Mouse (Mus musculus): ENCODE measurements around the gene Tll1. TPM values are rescaled to one million over a fixed set of nuclear protein-coding genes. Genes with fewer than 3 reads are reported as not detected.

Gene Tll1
- polyA plus RNA-seq, 1 experiment from 2014 or later = 1.7 TPM

- no peak overlapping the region for H3K4me3 ChIP-seq (ENCODE audit: low read depth, low read length)
- no peak overlapping the region for H3K9ac ChIP-seq (ENCODE audit: low read length)
- no peak overlapping the region for H3K27ac ChIP-seq (replicated peaks; ENCODE audit: low read depth, low read length)
- DNase-seq (ENCODE audit: low spot score) = no peak
- H3K4me1 ChIP-seq (ENCODE audit: control insufficient read depth, insufficient read depth, low read length) = no peaks in the 10 kb centered on the region
- H3K27me3 ChIP-seq (ENCODE audit: control insufficient read depth, insufficient read depth, low read length) = no peaks in the 10 kb centered on the region
- WGBS = 89% methylated on average over 2 of the region's 2 CpGs
- no peaks in the 10 kb centered on the region for H3K9me3 ChIP-seq (ENCODE audit: control insufficient read depth, low read length)
- no peak for ATAC-seq (ENCODE audit: insufficient number of reproducible peaks, low FRiP score, low TSS enrichment, low read depth)
- no peak overlapping the region for H3K4me2 ChIP-seq (ENCODE audit: low read depth, severe bottlenecking)
- H3K36me3 ChIP-seq (ENCODE audit: control insufficient read depth, insufficient read depth, low read length) = no peaks in the 10 kb centered on the region
Measured at GRCm38 (mm10) chr8:64173759-64174158, 32.3 kb downstream of the Tll1 start.

GRCm38 (mm10) chr8:64152899-64153891 is 52.9 kb downstream of the Tll1 start:
- no peak overlapping the region for H3K4me3 ChIP-seq (ENCODE audit: low read depth, low read length)
- no peak overlapping the region for H3K4me2 ChIP-seq (ENCODE audit: low read depth, severe bottlenecking)
- H3K9me3 ChIP-seq (ENCODE audit: control insufficient read depth, low read length) = no peaks in the 10 kb centered on the region
- no peaks in the 10 kb centered on the region for H3K27me3 ChIP-seq (ENCODE audit: control insufficient read depth, insufficient read depth, low read length)
- ATAC-seq (ENCODE audit: insufficient number of reproducible peaks, low FRiP score, low TSS enrichment, low read depth) (no peak), DNase-seq (ENCODE audit: low spot score) (no peak)
- no peak overlapping the region for H3K27ac ChIP-seq (replicated peaks; ENCODE audit: low read depth, low read length)
- no peak overlapping the region for H3K9ac ChIP-seq (ENCODE audit: low read length)
- 72% methylated on average over 9 of the region's 9 CpGs for WGBS
- no peaks in the 10 kb centered on the region for H3K4me1 ChIP-seq (ENCODE audit: control insufficient read depth, insufficient read depth, low read length)
- H3K36me3 ChIP-seq (ENCODE audit: control insufficient read depth, insufficient read depth, low read length) = no peaks in the 10 kb centered on the region

- 83% methylated on average over 9 of the region's 9 CpGs for WGBS
- Histone ChIP-seq H3K4me2 (ENCODE audit: low read depth, severe bottlenecking) (no peak overlapping the region), H3K36me3 (ENCODE audit: control insufficient read depth, insufficient read depth, low read length) (no peaks in the 10 kb centered on the region), H3K9ac (ENCODE audit: low read length) (no peak overlapping the region), H3K27me3 (ENCODE audit: control insufficient read depth, insufficient read depth, low read length) (no peaks in the 10 kb centered on the region), H3K27ac (replicated peaks; ENCODE audit: low read depth, low read length) (no peak overlapping the region), H3K9me3 (ENCODE audit: control insufficient read depth, low read length) (no peaks in the 10 kb centered on the region), H3K4me3 (ENCODE audit: low read depth, low read length) (no peak overlapping the region), H3K4me1 (ENCODE audit: control insufficient read depth, insufficient read depth, low read length) (no peaks in the 10 kb centered on the region)
- ATAC-seq (ENCODE audit: insufficient number of reproducible peaks, low FRiP score, low TSS enrichment, low read depth) (no peak), DNase-seq (ENCODE audit: low spot score) (no peak)
Measured at GRCm38 (mm10) chr8:64152216-64152804, 53.8 kb downstream of the Tll1 start.

GRCm38 (mm10) chr8:64136593-64136992 is 69.5 kb downstream of the Tll1 start:
- Histone ChIP-seq H3K4me3 (ENCODE audit: low read depth, low read length) (no peak overlapping the region), H3K4me2 (ENCODE audit: low read depth, severe bottlenecking) (no peak overlapping the region), H3K9ac (ENCODE audit: low read length) (no peak overlapping the region), H3K27ac (replicated peaks; ENCODE audit: low read depth, low read length) (no peak overlapping the region), H3K9me3 (ENCODE audit: control insufficient read depth, low read length) (no peaks in the 10 kb centered on the region), H3K36me3 (ENCODE audit: control insufficient read depth, insufficient read depth, low read length) (no peaks in the 10 kb centered on the region), H3K4me1 (ENCODE audit: control insufficient read depth, insufficient read depth, low read length) (no peaks in the 10 kb centered on the region), H3K27me3 (ENCODE audit: control insufficient read depth, insufficient read depth, low read length) (no peaks in the 10 kb centered on the region)
- ATAC-seq (ENCODE audit: insufficient number of reproducible peaks, low FRiP score, low TSS enrichment, low read depth) (no peak), DNase-seq (ENCODE audit: low spot score) (no peak)
- 90% methylated on average over 1 of the region's 1 CpGs for WGBS

GRCm38 (mm10) chr8:64107190-64107589 is 98.9 kb downstream of the Tll1 start:
- H3K4me1 ChIP-seq (ENCODE audit: control insufficient read depth, insufficient read depth, low read length) = no peaks in the 10 kb centered on the region
- WGBS = 75% methylated on average over 2 of the region's 2 CpGs
- H3K9me3 ChIP-seq (ENCODE audit: control insufficient read depth, low read length) = no peaks in the 10 kb centered on the region
- no peak for ATAC-seq (ENCODE audit: insufficient number of reproducible peaks, low FRiP score, low TSS enrichment, low read depth)
- no peak for DNase-seq (ENCODE audit: low spot score)
- H3K4me2 ChIP-seq (ENCODE audit: low read depth, severe bottlenecking) = no peak overlapping the region
- no peaks in the 10 kb centered on the region for H3K36me3 ChIP-seq (ENCODE audit: control insufficient read depth, insufficient read depth, low read length)
- no peak overlapping the region for H3K4me3 ChIP-seq (ENCODE audit: low read depth, low read length)
- no peak overlapping the region for H3K27ac ChIP-seq (replicated peaks; ENCODE audit: low read depth, low read length)
- H3K27me3 ChIP-seq (ENCODE audit: control insufficient read depth, insufficient read depth, low read length) = no peaks in the 10 kb centered on the region
- no peak overlapping the region for H3K9ac ChIP-seq (ENCODE audit: low read length)

GRCm38 (mm10) chr8:64073396-64073795 is 132.7 kb downstream of the Tll1 start:
- Histone ChIP-seq H3K9me3 (ENCODE audit: control insufficient read depth, low read length) (no peaks in the 10 kb centered on the region), H3K27me3 (ENCODE audit: control insufficient read depth, insufficient read depth, low read length) (no peaks in the 10 kb centered on the region), H3K9ac (ENCODE audit: low read length) (no peak overlapping the region), H3K36me3 (ENCODE audit: control insufficient read depth, insufficient read depth, low read length) (no peaks in the 10 kb centered on the region), H3K4me2 (ENCODE audit: low read depth, severe bottlenecking) (no peak overlapping the region), H3K4me3 (ENCODE audit: low read depth, low read length) (no peak overlapping the region), H3K27ac (replicated peaks; ENCODE audit: low read depth, low read length) (no peak overlapping the region), H3K4me1 (ENCODE audit: control insufficient read depth, insufficient read depth, low read length) (no peaks in the 10 kb centered on the region)
- WGBS = 85% methylated on average over 2 of the region's 2 CpGs
- DNase-seq (ENCODE audit: low spot score) = no peak
- no peak for ATAC-seq (ENCODE audit: insufficient number of reproducible peaks, low FRiP score, low TSS enrichment, low read depth)

- 47% methylated on average over 2 of the region's 2 CpGs for WGBS
- DNase-seq (ENCODE audit: low spot score) (no peak), ATAC-seq (ENCODE audit: insufficient number of reproducible peaks, low FRiP score, low TSS enrichment, low read depth) (no peak)
Measured at GRCm38 (mm10) chr8:64059867-64060266, 146.2 kb downstream of the Tll1 start.

GRCm38 (mm10) chr8:64057571-64057970 is 148.5 kb downstream of the Tll1 start:
- Histone ChIP-seq H3K9me3 (ENCODE audit: control insufficient read depth, low read length) (no peaks in the 10 kb centered on the region), H3K27ac (replicated peaks; ENCODE audit: low read depth, low read length) (no peak overlapping the region), H3K36me3 (ENCODE audit: control insufficient read depth, insufficient read depth, low read length) (no peaks in the 10 kb centered on the region), H3K4me3 (ENCODE audit: low read depth, low read length) (no peak overlapping the region), H3K4me1 (ENCODE audit: control insufficient read depth, insufficient read depth, low read length) (no peaks in the 10 kb centered on the region), H3K9ac (ENCODE audit: low read length) (no peak overlapping the region), H3K4me2 (ENCODE audit: low read depth, severe bottlenecking) (no peak overlapping the region), H3K27me3 (ENCODE audit: control insufficient read depth, insufficient read depth, low read length) (no peaks in the 10 kb centered on the region)
- DNase-seq (ENCODE audit: low spot score) (no peak), ATAC-seq (ENCODE audit: insufficient number of reproducible peaks, low FRiP score, low TSS enrichment, low read depth) (no peak)
- WGBS = 84% methylated on average over 4 of the region's 4 CpGs

More at GRCm38 (mm10) chr8:64059867-64060266, 146.2 kb downstream of the Tll1 start:
- Histone ChIP-seq H3K27me3 (ENCODE audit: control insufficient read depth, insufficient read depth, low read length) (no peaks in the 10 kb centered on the region), H3K4me1 (ENCODE audit: control insufficient read depth, insufficient read depth, low read length) (no peaks in the 10 kb centered on the region), H3K36me3 (ENCODE audit: control insufficient read depth, insufficient read depth, low read length) (no peaks in the 10 kb centered on the region), H3K27ac (replicated peaks; ENCODE audit: low read depth, low read length) (no peak overlapping the region), H3K9me3 (ENCODE audit: control insufficient read depth, low read length) (no peaks in the 10 kb centered on the region), H3K4me2 (ENCODE audit: low read depth, severe bottlenecking) (no peak overlapping the region), H3K4me3 (ENCODE audit: low read depth, low read length) (no peak overlapping the region), H3K9ac (ENCODE audit: low read length) (no peak overlapping the region)

All from limb, embryonic 11.5 days (tissue).